Mouse (Mus musculus) frontal cortex, postnatal 36 days (tissue): ENCODE measurements around the gene Slc36a2.

Experiments
- DNase-seq, 2 experiments: peaks; one replicate each; pipeline ENCODE4 v3.0.0; 2022; ENCODE audit warnings: low spot score in 2 of 2

Slc36a2 gene

DNA sequence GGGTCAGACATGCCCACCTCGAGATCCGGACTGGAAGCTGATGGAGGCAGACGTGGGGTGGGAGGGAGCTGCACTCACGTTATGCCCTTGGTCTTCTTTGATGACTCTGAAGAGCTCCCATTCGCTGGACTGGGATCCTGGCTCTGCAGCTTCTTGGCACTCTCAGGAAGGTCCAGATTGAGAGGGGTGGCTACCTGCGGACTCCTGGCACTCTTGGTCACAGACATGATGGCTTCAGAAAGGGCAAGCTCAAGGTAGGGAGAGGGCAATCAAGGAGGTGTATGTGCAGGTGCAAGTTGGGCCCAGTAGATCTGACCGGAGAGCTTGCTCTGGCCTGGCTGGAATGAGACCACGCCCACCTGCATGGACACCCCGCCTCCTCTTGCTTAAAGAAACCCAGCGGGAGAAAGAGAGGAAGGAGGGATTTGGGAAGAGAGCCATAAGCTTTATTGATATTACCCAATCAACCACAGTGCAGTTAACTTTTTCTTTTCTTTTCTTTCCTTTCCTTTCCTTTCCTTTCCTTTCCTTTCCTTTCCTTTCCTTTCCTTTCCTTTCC lies at the start of gene Slc36a2:
Gene Slc36a2, minus strand, starts transcription at position 345 of the 559 bp plus-strand sequence.
- no peak for DNase-seq

GRCm38 (mm10) chr11:55234288-55234687 lies 49.4 kb upstream of the Slc36a2 start:
- no peak for DNase-seq

- no peak for DNase-seq
Measured at GRCm38 (mm10) chr11:55231034-55231433, 46.2 kb upstream of the Slc36a2 start.

GRCm38 (mm10) chr11:55221306-55221705 lies 36.4 kb upstream of the Slc36a2 start:
- DNase-seq = no peak

DNA sequence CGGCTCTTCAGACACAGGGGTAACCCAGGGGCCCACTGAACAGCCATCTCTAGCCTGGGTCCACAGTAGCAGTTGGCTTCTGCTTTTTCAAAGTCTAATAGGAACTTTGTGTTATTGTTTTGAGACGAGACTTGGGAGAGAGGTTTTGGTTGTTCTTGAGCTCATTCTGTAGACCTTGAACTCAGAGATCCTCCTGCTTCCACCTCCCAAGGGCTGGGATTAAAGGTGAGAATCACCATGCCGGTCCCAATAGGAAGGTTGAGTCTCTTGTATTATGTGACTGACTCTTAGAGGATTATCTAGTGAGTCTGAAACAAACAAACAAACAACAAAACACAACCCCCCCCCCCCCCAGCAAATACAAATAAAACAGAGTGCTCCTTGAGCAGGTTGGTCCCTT lies 33.6 kb upstream of the Slc36a2 start:
- no peak for DNase-seq

DNA sequence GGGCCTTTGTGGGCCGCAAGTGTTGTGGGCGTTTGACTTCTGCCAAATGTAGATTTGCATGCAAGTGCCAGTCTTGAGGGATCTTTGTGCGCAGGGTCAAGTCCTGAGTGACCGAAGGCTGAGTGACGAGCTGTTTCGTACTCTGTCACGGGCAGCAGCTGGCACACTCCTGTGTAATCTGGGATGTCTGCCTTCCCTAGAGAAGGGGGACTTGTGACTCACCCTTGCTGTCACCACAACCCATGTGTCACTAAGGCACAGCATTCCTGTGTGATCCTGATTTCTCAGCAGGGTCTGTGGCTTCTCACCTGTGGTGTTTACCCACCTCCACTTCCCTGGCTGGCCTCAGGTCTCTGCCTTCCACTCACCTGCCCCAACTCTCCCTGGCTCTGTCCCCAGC lies 33.0 kb upstream of the Slc36a2 start:
- DNase-seq = no peak

GRCm38 (mm10) chr11:55217418-55217817 lies 32.5 kb upstream of the Slc36a2 start:
- DNase-seq = no peak

GRCm38 (mm10) chr11:55216830-55217229 lies 32.0 kb upstream of the Slc36a2 start:
- DNase-seq = peak; percentile 59 to 71

- no peak for DNase-seq
Measured at GRCm38 (mm10) chr11:55216061-55216460, 31.2 kb upstream of the Slc36a2 start.

DNA sequence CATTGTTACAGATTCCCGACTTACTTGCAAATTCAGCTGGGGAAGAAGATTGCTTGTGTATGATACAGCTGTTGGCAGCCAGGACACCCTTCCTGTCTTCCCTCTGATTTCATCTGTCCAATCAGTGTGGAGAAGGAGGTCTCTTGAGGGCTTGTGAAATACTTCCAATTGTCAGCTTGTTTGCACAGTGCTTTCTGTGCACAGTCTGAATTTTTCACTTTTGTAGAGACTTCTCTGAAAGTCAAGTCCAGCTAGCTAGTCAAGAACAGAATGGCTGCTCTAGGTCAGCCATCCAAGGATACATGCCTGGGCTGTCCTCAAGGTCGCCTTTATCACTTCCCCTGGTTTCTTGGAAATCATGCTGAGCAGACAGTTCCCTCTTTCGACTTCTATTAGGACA lies 30.1 kb upstream of the Slc36a2 start:
- no peak for DNase-seq

GRCm38 (mm10) chr11:55214161-55214560 lies 29.3 kb upstream of the Slc36a2 start:
- DNase-seq = no peak

DNA sequence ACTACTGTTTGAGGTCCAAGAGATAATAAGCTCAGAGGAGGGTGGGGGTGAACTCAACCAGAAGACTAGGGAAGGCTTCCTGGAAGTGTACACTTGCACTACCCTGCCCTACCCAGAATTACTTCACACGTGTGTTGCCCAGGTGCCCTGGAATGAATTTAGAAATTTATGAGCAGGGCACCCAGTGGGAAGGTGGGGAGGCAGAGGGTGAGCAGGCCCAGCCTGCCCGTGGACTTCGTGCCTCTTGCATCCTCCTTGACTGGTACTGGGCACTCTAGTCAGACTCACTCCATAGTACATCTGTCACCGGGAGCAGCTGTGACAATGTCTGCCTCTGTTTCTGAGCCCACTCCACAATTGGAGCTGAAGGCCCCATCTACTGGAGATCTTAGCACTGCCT lies 28.6 kb upstream of the Slc36a2 start:
- no peak for DNase-seq

GRCm38 (mm10) chr11:55209626-55210353 lies 24.9 kb upstream of the Slc36a2 start:
- no peak for DNase-seq

DNA sequence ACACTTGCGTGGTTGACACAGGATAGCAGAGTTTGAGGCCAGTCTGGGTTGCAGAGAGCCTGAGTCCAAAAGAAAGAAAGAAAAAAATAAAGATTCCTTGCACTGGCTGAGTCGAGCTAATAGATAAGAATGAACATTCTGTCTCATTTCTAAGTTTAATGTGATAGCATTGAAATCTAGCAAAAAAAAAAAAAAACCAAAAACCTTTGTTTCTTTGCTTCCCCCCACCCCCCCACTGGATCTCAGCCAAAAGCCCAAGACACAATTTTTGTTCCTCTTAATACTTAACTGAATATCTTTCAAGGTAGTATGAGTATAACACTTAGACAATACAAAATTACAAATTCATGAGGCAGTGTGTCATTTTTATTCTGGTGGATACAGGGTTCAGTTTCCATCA lies 24.2 kb upstream of the Slc36a2 start:
- no peak for DNase-seq

GRCm38 (mm10) chr11:55208001-55208690 lies 23.3 kb upstream of the Slc36a2 start:
- no peak for DNase-seq

DNA sequence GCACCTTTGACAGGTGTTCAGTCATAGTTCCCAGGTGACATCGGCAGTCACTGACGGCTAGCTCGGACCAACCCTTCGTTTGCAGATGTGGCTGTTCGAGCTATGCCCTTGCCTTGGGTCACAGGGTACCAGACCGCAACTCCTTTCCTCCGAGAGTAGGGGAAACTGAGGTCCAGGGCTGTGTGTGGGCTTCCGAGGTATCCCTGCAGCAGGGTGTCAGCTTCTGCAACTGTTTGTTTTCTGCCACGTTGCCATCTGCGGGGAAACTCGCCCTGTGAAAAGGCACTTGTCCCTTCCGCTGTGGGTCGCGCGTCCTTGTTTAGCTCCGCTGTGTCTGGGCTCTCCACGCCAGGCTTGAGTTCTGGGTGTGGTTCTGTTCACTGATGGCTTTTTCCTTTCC lies 19.7 kb upstream of the Slc36a2 start:
- no peak for DNase-seq

GRCm38 (mm10) chr11:55204159-55204596 lies 19.3 kb upstream of the Slc36a2 start, which contains the start of gene Slc36a1:
Slc36a1 (plus strand) TSS chr11:55204350.
- DNase-seq = peak; percentile 94 to 96

- DNase-seq = no peak
Measured at GRCm38 (mm10) chr11:55197740-55198510, 13.0 kb upstream of the Slc36a2 start.

- no peak for DNase-seq
Measured at GRCm38 (mm10) chr11:55197086-55197485, 12.2 kb upstream of the Slc36a2 start.

- no peak for DNase-seq
Measured at GRCm38 (mm10) chr11:55190216-55190615, 5.3 kb upstream of the Slc36a2 start.

- no peak for DNase-seq
Measured at GRCm38 (mm10) chr11:55187777-55188176, 2.9 kb upstream of the Slc36a2 start.

DNA sequence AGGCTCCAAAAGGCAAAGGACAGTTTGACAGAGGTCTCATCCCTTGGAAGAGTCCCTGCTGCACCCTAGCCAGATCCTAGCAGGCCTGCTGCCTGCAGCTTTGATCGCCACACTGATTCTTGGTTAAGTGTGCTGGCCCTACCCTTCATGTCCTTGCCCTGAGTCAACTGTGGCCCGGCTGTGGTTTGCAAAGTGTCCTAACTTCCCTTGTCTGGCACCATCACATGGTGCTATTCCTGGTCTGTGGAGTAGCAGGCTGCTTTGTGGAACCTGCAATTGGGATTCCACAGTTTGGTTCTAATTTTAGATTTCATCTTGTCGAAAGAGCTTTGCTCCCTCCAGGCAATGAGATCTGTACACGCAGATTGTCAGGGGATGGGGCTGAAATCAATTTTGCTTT lies 2.4 kb upstream of the Slc36a2 start:
- DNase-seq = no peak
